Mouse (Mus musculus) CH12.LX (cell line): Measurements from ENCODE around the gene Mark2. TPM values are rescaled to one million over a fixed set of nuclear protein-coding genes. Genes with fewer than 3 reads are reported as not detected.
A peak's percentile ranks its signal among the peaks of the same experiment; 100 is the strongest.

Experiments
- DNase-seq: peaks from one replicate; pipeline ENCODE4 v3.0.0-alpha.2; 2013; ENCODE audit errors: extremely low read depth
- H3K27ac ChIP-seq: 2 replicates; pipeline ENCODE4 v1.5.1; 2012; ENCODE audit warnings: low read depth, mild to moderate bottlenecking, control low read depth, moderate library complexity; ENCODE audit not compliant: insufficient read depth
- H3K27me3 ChIP-seq: replicated peaks from 2 replicates; pipeline ENCODE3; 2012; ENCODE audit warnings: inconsistent platforms
- H3K36me3 ChIP-seq, 2 experiments: replicated peaks in 1 of 2; 2 replicates each; pipeline versions ENCODE3 to v1.6.1; 2012; ENCODE audit warnings: inconsistent platforms in 1 of 2, low read length in 1 of 2, mild to moderate bottlenecking in 1 of 2, mixed read lengths in 1 of 2, moderate library complexity in 1 of 2; ENCODE audit not compliant: control insufficient read depth in 1 of 2, insufficient read depth in 1 of 2
- H3K4me1 ChIP-seq, 2 experiments: 2 replicates each; pipeline ENCODE4 v1.6.1; 2012; ENCODE audit warnings: inconsistent platforms in 1 of 2, moderate library complexity in 1 of 2; ENCODE audit not compliant: insufficient read depth in 2 of 2, control insufficient read depth in 1 of 2
- H3K4me2 ChIP-seq: 2 replicates; pipeline ENCODE4 v1.6.1; 2012; ENCODE audit warnings: low read depth, mild to moderate bottlenecking, control low read depth; ENCODE audit not compliant: poor library complexity, insufficient read depth, severe bottlenecking
- H3K4me3 ChIP-seq, 3 experiments: fragments of 150-350 bp in 1 of 3; sonication (generic) in 1 of 3; replicated peaks in 1 of 3; 2 replicates each; pipeline versions ENCODE3 to v1.5.1; 2011 to 2012; ENCODE audit warnings: low read depth in 2 of 3, low read length in 2 of 3, mild to moderate bottlenecking in 2 of 3, moderate library complexity in 2 of 3, control low read depth in 1 of 3, improper control_type of control experiment in 1 of 3, inconsistent platforms in 1 of 3, mixed read lengths in 1 of 3; ENCODE audit not compliant: poor library complexity in 1 of 3
- H3K79me2 ChIP-seq: replicated peaks from 2 replicates; pipeline ENCODE4 v1.6.1; 2012; ENCODE audit warnings: mild to moderate bottlenecking, moderate library complexity; ENCODE audit not compliant: control insufficient read depth, poor library complexity, insufficient read depth, severe bottlenecking; ENCODE audit errors: extremely low read depth
- H3K9ac ChIP-seq: 2 replicates; pipeline ENCODE4 v1.6.1; 2012; ENCODE audit warnings: low read depth, mild to moderate bottlenecking, control low read depth, moderate library complexity; ENCODE audit not compliant: insufficient read depth
- H3K9me3 ChIP-seq: replicated peaks from 2 replicates; pipeline ENCODE3; 2012; ENCODE audit warnings: low read length, inconsistent platforms, mixed read lengths
- BHLHE40 ChIP-seq: IDR thresholded peaks from 2 replicates; pipeline ENCODE4 v1.6.1; 2011; ENCODE audit warnings: mild to moderate bottlenecking, low read depth, low read length, improper control_type of control experiment
- CHD1 ChIP-seq: IDR thresholded peaks from 2 replicates; pipeline ENCODE4 v1.6.1; 2012; ENCODE audit warnings: low read depth, low read length, improper control_type of control experiment, inconsistent platforms
- CHD2 ChIP-seq: IDR thresholded peaks from 2 replicates; pipeline ENCODE4 v1.6.1; 2011; ENCODE audit warnings: low read length, improper control_type of control experiment
- CTCF ChIP-seq, 2 experiments: IDR thresholded peaks in 1 of 2; conservative IDR thresholded peaks in 1 of 2; 2 replicates each; pipeline ENCODE4 v1.5.1; 2011 to 2012; ENCODE audit warnings: low read depth in 2 of 2, low read length in 2 of 2, improper control_type of control experiment in 1 of 2, inconsistent platforms in 1 of 2, mild to moderate bottlenecking in 1 of 2, moderate library complexity in 1 of 2
- E2F4 ChIP-seq: IDR thresholded peaks from 2 replicates; pipeline ENCODE4 v1.6.1; 2011; ENCODE audit warnings: low read depth, low read length, improper control_type of control experiment; ENCODE audit not compliant: insufficient replicate concordance
- ELF1 ChIP-seq: IDR thresholded peaks from 2 replicates; pipeline ENCODE4 v1.6.1; 2014; ENCODE audit warnings: low read depth, mild to moderate bottlenecking, inconsistent platforms, low read length, improper control_type of control experiment
- EP300 ChIP-seq: IDR thresholded peaks from 2 replicates; pipeline ENCODE4 v1.6.1; 2011; ENCODE audit warnings: low read length, improper control_type of control experiment
- ETS1 ChIP-seq: conservative IDR thresholded peaks from 2 replicates; pipeline ENCODE4 v1.6.1; 2012; ENCODE audit warnings: low read depth, mild to moderate bottlenecking, inconsistent platforms, low read length, improper control_type of control experiment, moderate library complexity
- HCFC1 ChIP-seq: IDR thresholded peaks from 2 replicates; pipeline ENCODE4 v1.6.1; 2012; ENCODE audit warnings: low read depth, mild to moderate bottlenecking, inconsistent platforms, low read length, improper control_type of control experiment
- IRF4 ChIP-seq: IDR thresholded peaks from 2 replicates; pipeline ENCODE4 v1.6.1; 2014; ENCODE audit warnings: low read depth, mild to moderate bottlenecking, inconsistent platforms, low read length, improper control_type of control experiment
- JUN ChIP-seq: IDR thresholded peaks from 2 replicates; pipeline ENCODE4 v1.6.1; 2011; ENCODE audit warnings: low read depth, mild to moderate bottlenecking, low read length, improper control_type of control experiment, moderate library complexity; ENCODE audit not compliant: insufficient read depth
- JUND ChIP-seq: conservative IDR thresholded peaks from 2 replicates; pipeline ENCODE4 v1.6.1; 2011; ENCODE audit warnings: low read depth, low read length, improper control_type of control experiment
- KAT2A ChIP-seq: IDR thresholded peaks from 2 replicates; pipeline ENCODE4 v1.6.1; 2012; ENCODE audit warnings: low read length, improper control_type of control experiment, inconsistent platforms; ENCODE audit not compliant: insufficient replicate concordance
- MAFK ChIP-seq: IDR thresholded peaks from 2 replicates; pipeline ENCODE4 v1.6.1; 2011; ENCODE audit warnings: low read length, improper control_type of control experiment; ENCODE audit not compliant: insufficient replicate concordance
- MAX ChIP-seq: IDR thresholded peaks from 2 replicates; pipeline ENCODE4 v1.6.1; 2011; ENCODE audit warnings: low read length, improper control_type of control experiment
- MAZ ChIP-seq: IDR thresholded peaks from 2 replicates; pipeline ENCODE4 v1.6.1; 2012; ENCODE audit warnings: low read depth, mild to moderate bottlenecking, inconsistent platforms, low read length, improper control_type of control experiment, moderate library complexity
- MEF2A ChIP-seq: IDR thresholded peaks from 2 replicates; pipeline ENCODE4 v1.6.1; 2014; ENCODE audit warnings: low read depth, mild to moderate bottlenecking, inconsistent platforms, low read length, improper control_type of control experiment, borderline replicate concordance
- MXI1 ChIP-seq: IDR thresholded peaks from 2 replicates; pipeline ENCODE4 v1.6.1; 2011; ENCODE audit warnings: mild to moderate bottlenecking, low read depth, low read length, improper control_type of control experiment
- NELFE ChIP-seq: IDR thresholded peaks from 2 replicates; pipeline ENCODE4 v1.6.1; 2011; ENCODE audit warnings: low read depth, low read length, improper control_type of control experiment
- NRF1 ChIP-seq: IDR thresholded peaks from 2 replicates; pipeline ENCODE4 v1.6.1; 2014; ENCODE audit warnings: low read depth, mild to moderate bottlenecking, inconsistent platforms, low read length, improper control_type of control experiment, moderate library complexity
- PAX5 ChIP-seq: IDR thresholded peaks from 2 replicates; pipeline ENCODE4 v1.6.1; 2012; ENCODE audit warnings: low read length, inconsistent platforms, mixed read lengths
- POLR2A ChIP-seq: IDR thresholded peaks from 2 replicates; pipeline ENCODE4 v1.6.1; 2011; ENCODE audit warnings: low read depth, mild to moderate bottlenecking, improper control_type of control experiment, low read length
- POLR2AphosphoS2 ChIP-seq: IDR thresholded peaks from 2 replicates; pipeline ENCODE4 v1.6.1; 2011; ENCODE audit warnings: low read depth, low read length, improper control_type of control experiment
- RCOR1 ChIP-seq: conservative IDR thresholded peaks from 2 replicates; pipeline ENCODE4 v1.6.1; 2012; ENCODE audit warnings: low read depth, mild to moderate bottlenecking, inconsistent platforms, low read length, improper control_type of control experiment
- SIN3A ChIP-seq: IDR thresholded peaks from 2 replicates; pipeline ENCODE4 v1.6.1; 2012; ENCODE audit warnings: low read length, improper control_type of control experiment, inconsistent platforms
- TBP ChIP-seq: conservative IDR thresholded peaks from 2 replicates; pipeline ENCODE4 v1.6.1; 2011; ENCODE audit warnings: low read depth, low read length, improper control_type of control experiment
- TCF12 ChIP-seq: IDR thresholded peaks from 2 replicates; pipeline ENCODE4 v1.6.1; 2014; ENCODE audit warnings: low read depth, mild to moderate bottlenecking, inconsistent platforms, low read length, improper control_type of control experiment
- UBTF ChIP-seq: IDR thresholded peaks from 2 replicates; pipeline ENCODE4 v1.6.1; 2012; ENCODE audit warnings: low read depth, mild to moderate bottlenecking, inconsistent platforms, low read length, improper control_type of control experiment, moderate library complexity
- USF1 ChIP-seq: IDR thresholded peaks from 2 replicates; pipeline ENCODE4 v1.6.1; 2014; ENCODE audit warnings: low read depth, mild to moderate bottlenecking, inconsistent platforms, low read length, improper control_type of control experiment
- USF2 ChIP-seq: conservative IDR thresholded peaks from 2 replicates; pipeline ENCODE4 v1.6.1; 2011; ENCODE audit warnings: low read depth, low read length, improper control_type of control experiment
- ZC3H11A ChIP-seq: IDR thresholded peaks from 2 replicates; pipeline ENCODE4 v1.6.1; 2012; ENCODE audit warnings: low read depth, mild to moderate bottlenecking, inconsistent platforms, low read length, improper control_type of control experiment
- ZKSCAN1 ChIP-seq: IDR thresholded peaks from 2 replicates; pipeline ENCODE4 v1.6.1; 2012; ENCODE audit warnings: low read depth, inconsistent platforms, low read length, improper control_type of control experiment, borderline replicate concordance
- ZMIZ1 ChIP-seq: IDR thresholded peaks from 2 replicates; pipeline ENCODE4 v1.6.1; 2012; ENCODE audit warnings: low read depth, mild to moderate bottlenecking, inconsistent platforms, low read length, improper control_type of control experiment
- ZNF384 ChIP-seq: IDR thresholded peaks from 2 replicates; pipeline ENCODE4 v1.6.1; 2012; ENCODE audit warnings: low read depth, low read length, improper control_type of control experiment, inconsistent platforms
- dilution Hi-C: fragments of 300-500 bp; cut with MboI; formaldehyde crosslinking; loops from 2 replicates; pipeline ENCODE4 v1.14.3; 2020; ENCODE audit warnings: low sequenced_read_pairs; ENCODE audit not compliant: extremely low pct_unique_long_range_greater_than_20kb, extremely low pct_ligation_motif_present
- in situ Hi-C: fragments of 300-500 bp; cut with MboI; formaldehyde crosslinking; loops from 3 replicates; pipeline ENCODE4 v1.14.3; 2019; ENCODE audit warnings: low sequenced_read_pairs, low pct_ligation_motif_present, low pct_unique_long_range_greater_than_20kb, mixed read lengths
- polyA plus RNA-seq: library from polyadenylated mRNA; unstranded; fragments of >175 nt; gene quantifications from 2 replicates; pipeline ENCODE4 v1.2.1, GENCODE M21; 2012; ENCODE audit warnings: low read depth; ENCODE audit not compliant: insufficient read length
- total RNA-seq, 2 experiments: library from RNA; depleted of rRNA; stranded (reverse); fragments of 300-350 nt in 1 of 2; fragments of >200 nt in 1 of 2; gene quantifications; 2 replicates each; pipeline ENCODE4 v1.2.3; 2012 to 2014

Mark2 gene
- total and polyA plus RNA-seq, 3 experiments = 8.1 to 34.4 (median 19.0) TPM

GRCm38 (mm10) chr19:7240782-7241690, 100.6 kb downstream of the Mark2 start, which contains the start of gene Naa40:
TSS of gene Naa40 (minus strand) at chr19:7241183.
- peaks cover 33% of the 10 kb centered on the region for H3K79me2 ChIP-seq
- dilution Hi-C loops = no loop called here
- H3K4me1 ChIP-seq = peaks cover 22 to 49% of the 10 kb centered on the region in 2 experiments
- peak; percentile 94 for DNase-seq
- H3K4me3 ChIP-seq = peak within 1 kb of the TSS; percentile 85 to 91 (median 87)
- peak within 1 kb of the TSS; percentile 47 for H3K27ac ChIP-seq
- H3K27me3 ChIP-seq = peaks cover 4% of the 10 kb centered on the region
- in situ Hi-C loops = loop anchor here (10.0 kb wide), 1 partner anchor 174 kb away; the partner anchor contains the start of gene 2700081O15Rik
- no peak for TF ChIP-seq RCOR1
- TF ChIP-seq KAT2A = 0 out of 2 replicates have a peak, but pooled peaks have one; percentile 79
- peak; percentile 99 for TF ChIP-seq SIN3A
- TF ChIP-seq HCFC1 = peak; percentile 82
- peak; percentile 87 for TF ChIP-seq USF1
- peak; percentile 88 for TF ChIP-seq ELF1
- no peak for TF ChIP-seq CTCF (conservative IDR thresholded peaks at IDR 0.05 in 1 of 2, IDR thresholded peaks at IDR 0.05 in 1 of 2; ENCODE audit: low read depth in 2 of 2, low read length in 2 of 2)
- peak; percentile 80 for TF ChIP-seq USF2
- TF ChIP-seq EP300 = no peak
- peak; percentile 58; the same call in 1 of the 2 replicates for TF ChIP-seq MEF2A
- TF ChIP-seq ZC3H11A = no peak
- no peak for TF ChIP-seq UBTF
- 0 out of 2 replicates have a peak, but pooled peaks have one; percentile 43 for TF ChIP-seq TCF12
- TF ChIP-seq NELFE = peak; percentile 59
- TF ChIP-seq ZKSCAN1 = no peak
- TF ChIP-seq ZNF384 = no peak
- TF ChIP-seq POLR2A = peak; percentile 79
- peak; percentile 97 for TF ChIP-seq NRF1
- TF ChIP-seq MAFK = no peak
- TF ChIP-seq MAX = peak; percentile 55; the same call in 1 of the 2 replicates
- TF ChIP-seq ZMIZ1 = 0 out of 2 replicates have a peak, but pooled peaks have one; percentile 56
- TF ChIP-seq IRF4 = peak; percentile 32; the same call in 1 of the 2 replicates
- peak; percentile 99 for TF ChIP-seq MXI1
- TF ChIP-seq PAX5 = no peak
- no peak for TF ChIP-seq JUND
- TF ChIP-seq CHD2 = no peak
- TF ChIP-seq JUN = no peak
- TF ChIP-seq E2F4 = peak; percentile 76; the same call in 1 of the 2 replicates
- no peak for TF ChIP-seq TBP
- TF ChIP-seq ETS1 = no peak
- no peak for TF ChIP-seq CHD1
- peak; percentile 95 for TF ChIP-seq BHLHE40
- peak; percentile 61 for TF ChIP-seq MAZ
- TF ChIP-seq POLR2AphosphoS2 = no peak
- no peaks in the 10 kb centered on the region for H3K9me3 ChIP-seq
- peaks cover 3 to 26% of the 10 kb centered on the region in 2 experiments for H3K36me3 ChIP-seq
- H3K9ac ChIP-seq = peak within 1 kb of the TSS; percentile 76
- peak within 1 kb of the TSS; percentile 64 for H3K4me2 ChIP-seq
